Mouse (Mus musculus): ENCODE measurements around the gene Gpr153.

GRCm38 (mm10) chr4:152281601-152282000 lies 7.6 kb downstream of the Gpr153 start:
- TF ChIP-seq ZC3H11A (IDR thresholded peaks at IDR 0.05; ENCODE audit: borderline replicate concordance, low read depth, low read length) (no peak), CHD2 (IDR thresholded peaks at IDR 0.05; ENCODE audit: low read depth, low read length) (no peak), ZNF384 (IDR thresholded peaks at IDR 0.05; ENCODE audit: low read depth, low read length) (no peak)
